Mouse (Mus musculus) midbrain, embryonic 14.5 days (tissue): ENCODE data around the gene Sowahb. TPM values are rescaled to one million over a fixed set of nuclear protein-coding genes. Genes with fewer than 3 reads are reported as not detected.

Experiments
- ATAC-seq: fragments of 200-750 bp; cut with Nextera tagmentation; 2 replicates; pipeline ENCODE4 v1.8.0; 2017; ENCODE audit warnings: moderate number of reproducible peaks, moderate library complexity; ENCODE audit not compliant: low FRiP score, low TSS enrichment
- DNase-seq: peaks from one replicate; pipeline ENCODE4 v3.0.0-alpha.2; 2015
- H3K27ac ChIP-seq: fragments of 300-500 bp; sonication (generic); replicated peaks from 2 replicates; pipeline ENCODE4 v1.5.1; 2014; ENCODE audit warnings: mild to moderate bottlenecking, low read depth, low read length, moderate library complexity
- H3K27me3 ChIP-seq: fragments of 300-500 bp; sonication (generic); 2 replicates; pipeline ENCODE4 v1.6.1; 2014; ENCODE audit warnings: low read length, control low read depth, mixed read lengths; ENCODE audit not compliant: control insufficient read depth, insufficient read depth
- H3K36me3 ChIP-seq: fragments of 300-500 bp; sonication (generic); 2 replicates; pipeline ENCODE4 v1.6.1; 2014; ENCODE audit warnings: low read length, control low read depth; ENCODE audit not compliant: control insufficient read depth, insufficient read depth
- H3K4me1 ChIP-seq: fragments of 300-500 bp; sonication (generic); 2 replicates; pipeline ENCODE4 v1.6.1; 2014; ENCODE audit warnings: mild to moderate bottlenecking, antibody characterized with exemption, low read length, control low read depth; ENCODE audit not compliant: control insufficient read depth, insufficient read depth
- H3K4me2 ChIP-seq: fragments of 300-500 bp; sonication (generic); 2 replicates; pipeline ENCODE4 v1.6.1; 2014; ENCODE audit warnings: mild to moderate bottlenecking, low read length, moderate library complexity
- H3K4me3 ChIP-seq: fragments of 300-500 bp; sonication (generic); replicated peaks from 2 replicates; pipeline ENCODE4 v1.5.1; 2014; ENCODE audit warnings: low read depth, low read length
- H3K9ac ChIP-seq: fragments of 300-500 bp; sonication (generic); replicated peaks from 2 replicates; pipeline ENCODE4 v1.6.1; 2014; ENCODE audit warnings: mild to moderate bottlenecking, low read length, moderate library complexity
- H3K9me3 ChIP-seq: fragments of 300-500 bp; sonication (generic); 2 replicates; pipeline ENCODE4 v1.6.1; 2016; ENCODE audit warnings: low read length, control low read depth, mixed read lengths; ENCODE audit not compliant: control insufficient read depth
- WGBS: fragments of 180-500 bp; shearing (Covaris S2); extraction: QIAGEN DNeasy Blood & Tissue Kit; methylation state at CpG from one replicate; pipeline ENCODE4 v1.1.7; 2014; 5-methylcytosine and 5-hydroxymethylcytosine counted together
- polyA plus RNA-seq: library from polyadenylated mRNA; unstranded; fragments of >200 nt; fragmentation: Nextera tagmentation; extraction: Ambion mirVana; gene quantifications from 2 replicates; pipeline ENCODE4 v1.2.1, GENCODE M21; 2014

The Sowahb gene
- polyA plus RNA-seq, result 0.09 TPM in 1 of 2 replicates, not detected in the other

DNA sequence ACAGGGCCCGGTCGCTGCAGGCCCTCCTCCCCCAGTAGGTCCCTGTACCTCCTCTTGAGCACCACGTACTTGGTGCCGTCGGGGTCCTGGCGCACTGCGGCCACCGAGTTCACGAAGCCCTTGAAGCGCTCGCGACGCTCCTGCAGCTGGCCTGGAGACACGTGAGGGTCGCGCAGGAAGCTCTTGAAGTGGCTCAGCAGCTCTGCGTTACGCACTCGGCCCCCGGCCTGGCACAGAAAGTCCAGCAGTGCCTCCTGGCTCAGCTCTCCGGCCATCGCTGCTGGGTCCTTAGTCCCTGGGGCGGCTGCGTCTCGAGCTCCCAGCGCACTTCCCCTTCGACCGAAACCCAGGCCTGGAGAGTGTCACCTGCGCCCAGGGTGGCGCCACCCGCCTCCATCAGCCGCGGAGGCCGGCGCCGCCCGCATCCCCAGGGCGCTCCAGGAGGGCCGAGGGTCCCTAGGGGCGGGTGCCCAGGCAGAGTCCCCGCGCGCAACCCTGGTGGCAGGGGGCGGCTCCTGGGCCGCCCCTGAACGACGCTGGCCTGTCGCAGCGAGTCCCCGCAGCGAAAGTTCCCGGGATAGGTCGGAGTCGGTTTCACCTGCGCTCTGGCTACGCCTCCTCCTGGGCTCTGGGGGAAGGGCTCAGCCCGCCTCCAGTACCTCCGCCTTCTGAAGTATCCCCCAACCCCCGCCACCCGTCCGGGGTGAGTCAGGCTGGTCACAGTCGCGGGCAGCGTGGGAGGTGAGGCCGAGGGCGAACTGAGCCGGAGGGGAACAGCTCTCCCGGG lies at the start of gene Sowahb:
Gene Sowahb, minus strand, starts transcription at position 439 of the 787 bp plus-strand sequence.
- Histone ChIP-seq H3K9ac (peak within 1 kb of the TSS; percentile 39; the same call in 1 of the 2 replicates), H3K36me3 (no peaks in the 10 kb centered on the region), H3K27me3 (peaks cover 59% of the 10 kb centered on the region), H3K4me2 (peak within 1 kb of the TSS; percentile 91), H3K4me3 (peak within 1 kb of the TSS; percentile 46), H3K27ac (no peak within 1 kb of the TSS), H3K9me3 (no peaks in the 10 kb centered on the region), H3K4me1 (peaks cover 12% of the 10 kb centered on the region)
- under 1% methylated on average over 68 of the region's 68 CpGs for WGBS
- DNase-seq (peak; percentile 47), ATAC-seq (peak; percentile 63)

- H3K9ac ChIP-seq, result peak overlapping the region; percentile 85
- H3K4me3 ChIP-seq, result peak overlapping the region; percentile 77
- whole genome bisulfite sequencing, result 1% methylated on average over 50 of the region's 50 CpGs
- ATAC-seq (peak; percentile 44), DNase-seq (peak; percentile 78)
- peaks cover 35% of the 10 kb centered on the region for H3K4me1 ChIP-seq
- H3K27me3 ChIP-seq, result no peaks in the 10 kb centered on the region
- peak overlapping the region; percentile 94 for H3K4me2 ChIP-seq
- no peaks in the 10 kb centered on the region for H3K9me3 ChIP-seq
- peak overlapping the region; percentile 94 for H3K27ac ChIP-seq
- H3K36me3 ChIP-seq, result no peaks in the 10 kb centered on the region
Measured at GRCm38 (mm10) chr5:93093638-93094527, 49.1 kb upstream of the Sowahb start.

- DNase-seq (peak; percentile 96), ATAC-seq (peak; percentile 92)
- Histone ChIP-seq H3K9me3 (no peaks in the 10 kb centered on the region), H3K27ac (peak within 1 kb of the TSS; percentile 94), H3K4me1 (peaks cover 35% of the 10 kb centered on the region), H3K36me3 (no peaks in the 10 kb centered on the region), H3K27me3 (no peaks in the 10 kb centered on the region), H3K4me3 (peak within 1 kb of the TSS; percentile 77), H3K9ac (peak within 1 kb of the TSS; percentile 85), H3K4me2 (peak within 1 kb of the TSS; percentile 94)
- WGBS, result under 1% methylated on average over 63 of the region's 63 CpGs
Measured at GRCm38 (mm10) chr5:93092857-93093622, 48.2 kb upstream of the Sowahb start, which contains the start of gene Sept11. Gene Sept11 (plus strand): TSS chr5:93093437.

DNA sequence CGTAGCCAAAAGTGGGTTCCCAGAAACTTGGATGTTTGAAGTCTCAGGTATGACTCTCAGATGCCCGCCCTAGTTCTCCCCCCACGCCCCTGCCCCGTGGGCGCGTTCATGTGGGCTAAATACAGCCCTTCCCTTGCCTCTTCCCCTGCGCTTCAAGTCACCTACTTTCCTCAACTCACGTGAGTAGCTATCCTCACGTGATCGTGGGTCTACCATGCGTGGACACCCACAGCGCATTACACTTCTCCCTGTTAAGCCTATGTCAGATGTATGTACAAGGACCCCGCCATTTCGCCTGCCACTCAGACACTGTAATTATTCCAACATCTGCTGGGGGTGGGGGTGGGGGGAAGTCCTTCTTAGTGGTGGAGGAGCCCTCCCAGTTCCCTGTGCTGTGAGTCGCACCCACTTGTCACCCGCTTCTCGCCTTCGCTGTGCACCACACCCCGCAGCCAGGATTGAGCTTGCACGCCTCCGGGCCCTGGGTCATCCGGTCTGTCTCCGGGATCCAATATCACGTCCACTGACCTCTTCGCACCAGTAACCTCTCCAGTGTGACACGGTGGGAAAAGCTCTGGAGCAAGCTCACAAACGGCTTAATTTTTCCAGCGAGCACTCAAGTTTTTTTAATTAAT lies 47.4 kb upstream of the Sowahb start:
- H3K4me2 ChIP-seq, result peak overlapping the region; percentile 94
- no peaks in the 10 kb centered on the region for H3K9me3 ChIP-seq
- no peaks in the 10 kb centered on the region for H3K36me3 ChIP-seq
- H3K27ac ChIP-seq, result peak overlapping the region; percentile 94
- H3K4me3 ChIP-seq, result peak overlapping the region; percentile 77
- H3K27me3 ChIP-seq, result no peaks in the 10 kb centered on the region
- ATAC-seq (peak; percentile 25), DNase-seq (peak; percentile 60)
- 7% methylated on average over 28 of the region's 28 CpGs for WGBS
- peak overlapping the region; percentile 85 for H3K9ac ChIP-seq
- peaks cover 35% of the 10 kb centered on the region for H3K4me1 ChIP-seq

GRCm38 (mm10) chr5:93091266-93091665 lies 46.4 kb upstream of the Sowahb start:
- Histone ChIP-seq H3K27ac (no peak overlapping the region), H3K4me1 (peaks cover 29% of the 10 kb centered on the region), H3K4me3 (peak overlapping the region; percentile 77), H3K4me2 (peak overlapping the region; percentile 94), H3K9me3 (no peaks in the 10 kb centered on the region), H3K36me3 (no peaks in the 10 kb centered on the region), H3K27me3 (no peaks in the 10 kb centered on the region), H3K9ac (no peak overlapping the region)
- 69% methylated on average over 3 of the region's 3 CpGs for WGBS
- no peak for DNase-seq
- no peak for ATAC-seq

- no peak overlapping the region for H3K4me2 ChIP-seq
- DNase-seq (no peak), ATAC-seq (no peak)
- H3K27ac ChIP-seq, result no peak overlapping the region
- H3K9ac ChIP-seq, result no peak overlapping the region
- WGBS, result 87% methylated on average over 4 of the region's 4 CpGs
- H3K9me3 ChIP-seq, result no peaks in the 10 kb centered on the region
- no peaks in the 10 kb centered on the region for H3K36me3 ChIP-seq
- no peaks in the 10 kb centered on the region for H3K27me3 ChIP-seq
- peaks cover 3% of the 10 kb centered on the region; the same call in 1 of the 2 replicates for H3K4me1 ChIP-seq
- H3K4me3 ChIP-seq, result no peak overlapping the region
Measured at GRCm38 (mm10) chr5:93085900-93086299, 41.1 kb upstream of the Sowahb start.

DNA sequence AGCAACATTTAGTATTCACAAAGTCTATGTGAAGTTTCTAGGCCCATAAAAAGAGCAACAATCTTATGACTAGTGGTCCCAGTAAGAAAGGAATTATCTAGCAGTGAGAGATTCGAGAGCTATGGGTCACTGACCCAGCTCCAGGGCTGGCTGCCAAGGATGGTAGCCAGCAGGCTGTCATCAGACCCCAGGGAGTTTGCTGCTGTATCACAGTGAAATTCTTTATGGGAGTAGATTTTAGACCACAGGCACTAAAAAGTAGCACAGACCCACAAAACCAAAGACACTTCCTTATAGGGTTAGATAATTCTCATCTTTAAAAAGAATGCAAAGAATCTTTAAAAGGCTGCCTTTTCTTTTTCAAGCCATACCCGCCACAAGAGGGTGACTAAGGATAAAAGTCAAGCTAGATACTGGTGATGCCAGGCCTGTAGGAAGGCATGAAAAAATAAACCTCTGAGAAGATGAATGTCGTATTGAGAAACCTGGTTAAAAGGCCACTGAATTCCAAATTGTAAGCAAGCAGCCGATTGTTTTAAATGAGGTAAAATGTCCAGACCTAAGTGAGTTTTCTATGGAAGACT lies 40.3 kb upstream of the Sowahb start:
- no peak for DNase-seq

More for the DNA sequence above, 40.3 kb upstream of the Sowahb start:
- Histone ChIP-seq H3K9me3 (no peaks in the 10 kb centered on the region), H3K27me3 (no peaks in the 10 kb centered on the region), H3K4me1 (no peaks in the 10 kb centered on the region), H3K36me3 (no peaks in the 10 kb centered on the region), H3K4me3 (no peak overlapping the region), H3K9ac (no peak overlapping the region), H3K27ac (no peak overlapping the region), H3K4me2 (no peak overlapping the region)
- WGBS, result 64% methylated on average over 4 of the region's 4 CpGs
- ATAC-seq, result no peak
